Mouse (Mus musculus) kidney, adult 2 months (tissue): ENCODE data around the gene Saxo1. TPM values are rescaled to one million over a fixed set of nuclear protein-coding genes. Genes with fewer than 3 reads are reported as not detected.

Experiments
- DNase-seq: peaks from one replicate; pipeline ENCODE4 v3.0.0; 2021
- H3K27ac ChIP-seq: fragments of 200-500 bp; 2 replicates; pipeline ENCODE4 v1.5.1; 2012; ENCODE audit warnings: low read depth, low read length, control low read depth, inconsistent platforms; ENCODE audit not compliant: insufficient read depth
- H3K27me3 ChIP-seq: fragments of 200-500 bp; replicated peaks from 2 replicates; pipeline ENCODE4 v1.6.1; 2012; ENCODE audit warnings: mild to moderate bottlenecking, moderate library complexity, low read length, inconsistent platforms; ENCODE audit not compliant: control insufficient read depth, insufficient read depth
- H3K36me3 ChIP-seq: fragments of 200-500 bp; 2 replicates; pipeline ENCODE4 v1.6.1; 2012; ENCODE audit warnings: mild to moderate bottlenecking, moderate library complexity, low read length, inconsistent platforms; ENCODE audit not compliant: control insufficient read depth, insufficient read depth
- H3K4me1 ChIP-seq: fragments of 200-500 bp; 2 replicates; pipeline ENCODE4 v1.6.1; 2011; ENCODE audit warnings: low read length; ENCODE audit not compliant: control insufficient read depth, insufficient read depth
- H3K4me3 ChIP-seq: fragments of 200-500 bp; 2 replicates; pipeline ENCODE4 v1.5.1; 2011; ENCODE audit warnings: mild to moderate bottlenecking, low read depth, low read length, control low read depth; ENCODE audit not compliant: insufficient read depth
- CTCF ChIP-seq: fragments of 200-500 bp; conservative IDR thresholded peaks from 2 replicates; pipeline ENCODE4 v1.5.1; 2011; ENCODE audit warnings: low read depth, mild to moderate bottlenecking, control low read depth, low read length, moderate library complexity, mixed read lengths; ENCODE audit not compliant: insufficient read depth, insufficient read length
- POLR2A ChIP-seq: fragments of 200-500 bp; IDR thresholded peaks from one replicate; pipeline ENCODE4 v1.6.1; 2011; ENCODE audit warnings: low read depth, low read length, control low read depth
- WGBS: fragments of 180-500 bp; shearing (Covaris S2); methylation state at CpG from one replicate; pipeline ENCODE4 v1.1.7; 2018; 5-methylcytosine and 5-hydroxymethylcytosine counted together
- polyA plus RNA-seq: library from polyadenylated mRNA; depleted of rRNA; stranded (reverse); fragments of >200 nt; gene quantifications from 2 replicates; pipeline ENCODE4 v1.2.3, GENCODE M21; 2012

Saxo1 gene
- polyA plus RNA-seq, 1 experiment, result 0.05 TPM

DNA sequence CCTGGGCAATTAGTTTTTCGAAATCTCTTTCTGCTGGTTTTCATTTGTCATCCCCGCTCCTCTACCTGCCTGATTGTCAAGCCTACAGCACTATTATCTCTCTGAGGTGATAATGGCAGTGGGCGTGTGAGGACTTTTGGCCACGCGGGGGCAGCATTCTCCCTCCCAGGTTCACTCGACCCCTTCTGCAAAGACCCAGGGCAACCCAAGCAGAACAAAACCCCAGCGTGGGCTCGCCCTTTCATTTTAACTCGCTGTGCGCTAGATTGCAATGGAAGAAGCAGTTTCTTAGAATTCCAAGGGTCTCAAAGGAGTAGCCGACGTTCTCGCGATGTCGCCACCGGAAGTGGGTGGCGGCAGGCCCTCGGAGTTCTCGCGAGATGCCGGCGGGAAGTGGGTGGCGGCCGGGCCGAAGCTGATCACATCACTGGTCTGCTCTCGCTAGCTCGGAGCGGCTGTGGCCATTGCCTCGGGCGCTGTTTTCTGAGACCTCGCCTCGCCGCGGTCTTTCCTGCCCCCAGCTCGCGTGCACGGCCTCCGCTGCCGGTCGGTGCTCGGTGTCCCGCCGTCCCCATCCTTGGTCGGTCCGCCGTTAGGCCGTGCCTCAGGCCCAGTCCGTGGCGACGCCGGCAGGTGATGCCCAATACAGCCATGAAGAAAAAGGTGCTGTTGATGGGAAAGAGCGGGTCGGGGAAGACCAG, 17.3 kb upstream of the Saxo1 start, which contains the start of gene Rraga:
Gene Rraga (plus strand): TSS at position 386 of the 701 bp plus-strand sequence.
- peak; percentile 97 for DNase-seq
- Histone ChIP-seq H3K27ac (peak within 1 kb of the TSS; percentile 75), H3K4me3 (peak within 1 kb of the TSS; percentile 80), H3K4me1 (peaks cover 15% of the 10 kb centered on the region), H3K27me3 (no peaks in the 10 kb centered on the region), H3K36me3 (no peaks in the 10 kb centered on the region)
- under 1% methylated on average over 53 of the region's 53 CpGs for WGBS
- peak; percentile 89 for TF ChIP-seq POLR2A
- peak; percentile 74 for TF ChIP-seq CTCF

GRCm38 (mm10) chr4:86574939-86575282, 16.8 kb upstream of the Saxo1 start:
- DNase-seq, result no peak
- 11% methylated on average over 6 of the region's 6 CpGs for whole genome bisulfite sequencing
- peak overlapping the region; percentile 80 for H3K4me3 ChIP-seq

GRCm38 (mm10) chr4:86561061-86561460, 2.9 kb upstream of the Saxo1 start:
- no peak for DNase-seq
- no peaks in the 10 kb centered on the region for H3K4me1 ChIP-seq
- H3K27me3 ChIP-seq, result no peaks in the 10 kb centered on the region
- no peak overlapping the region for H3K4me3 ChIP-seq
- H3K36me3 ChIP-seq, result no peaks in the 10 kb centered on the region
- 100% methylated on average over 3 of the region's 3 CpGs for WGBS
- no peak overlapping the region for H3K27ac ChIP-seq
- TF ChIP-seq POLR2A (no peak), CTCF (no peak)

More at GRCm38 (mm10) chr4:86574939-86575282, 16.8 kb upstream of the Saxo1 start:
- TF ChIP-seq CTCF (no peak), POLR2A (no peak)
- no peaks in the 10 kb centered on the region for H3K36me3 ChIP-seq
- H3K27me3 ChIP-seq, result no peaks in the 10 kb centered on the region
- H3K27ac ChIP-seq, result peak overlapping the region; percentile 68
- peaks cover 15% of the 10 kb centered on the region for H3K4me1 ChIP-seq

- Histone ChIP-seq H3K27ac (no peak overlapping the region), H3K36me3 (no peaks in the 10 kb centered on the region), H3K27me3 (no peaks in the 10 kb centered on the region), H3K4me3 (no peak overlapping the region), H3K4me1 (no peaks in the 10 kb centered on the region)
- TF ChIP-seq CTCF (no peak), POLR2A (no peak)
- whole genome bisulfite sequencing, result 56% methylated on average over 4 of the region's 4 CpGs
- no peak for DNase-seq
Observed at GRCm38 (mm10) chr4:86559006-86559405, 878 bp upstream of the Saxo1 start.

DNA sequence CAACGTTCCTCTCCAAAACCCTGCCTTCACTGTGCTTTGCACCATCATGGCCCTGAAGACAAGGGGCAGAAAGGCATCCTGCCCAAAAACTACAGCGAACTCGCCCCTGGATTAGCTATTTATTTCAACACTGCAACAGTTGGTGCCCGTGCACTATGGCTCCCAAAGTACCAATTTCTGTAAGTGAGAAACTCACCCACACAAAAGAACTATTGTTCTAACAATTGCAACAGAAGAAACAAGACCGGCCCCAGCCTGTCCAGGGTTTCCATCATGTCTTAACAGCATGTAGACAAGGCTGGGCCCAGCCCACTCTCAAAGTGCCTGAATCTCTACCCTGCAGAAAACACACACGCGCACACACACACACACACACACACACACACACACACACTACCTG, 757 bp downstream of the Saxo1 start:
- Histone ChIP-seq H3K4me3 (no peak overlapping the region), H3K27ac (no peak overlapping the region), H3K4me1 (no peaks in the 10 kb centered on the region), H3K27me3 (no peaks in the 10 kb centered on the region), H3K36me3 (no peaks in the 10 kb centered on the region)
- WGBS, result 77% methylated on average over 7 of the region's 7 CpGs
- no peak for TF ChIP-seq POLR2A
- no peak for TF ChIP-seq CTCF
- DNase-seq, result no peak

- Histone ChIP-seq H3K36me3 (no peaks in the 10 kb centered on the region), H3K27me3 (no peaks in the 10 kb centered on the region; the same call in 1 of the 2 replicates), H3K4me1 (no peaks in the 10 kb centered on the region), H3K27ac (no peak overlapping the region), H3K4me3 (no peak overlapping the region)
- DNase-seq, result peak; percentile 28
- TF ChIP-seq CTCF (peak; percentile 31; the same call in 1 of the 2 replicates), POLR2A (no peak)
- 23% methylated on average over 6 of the region's 6 CpGs for WGBS
Observed at GRCm38 (mm10) chr4:86555035-86555707, 3.0 kb downstream of the Saxo1 start.

DNA sequence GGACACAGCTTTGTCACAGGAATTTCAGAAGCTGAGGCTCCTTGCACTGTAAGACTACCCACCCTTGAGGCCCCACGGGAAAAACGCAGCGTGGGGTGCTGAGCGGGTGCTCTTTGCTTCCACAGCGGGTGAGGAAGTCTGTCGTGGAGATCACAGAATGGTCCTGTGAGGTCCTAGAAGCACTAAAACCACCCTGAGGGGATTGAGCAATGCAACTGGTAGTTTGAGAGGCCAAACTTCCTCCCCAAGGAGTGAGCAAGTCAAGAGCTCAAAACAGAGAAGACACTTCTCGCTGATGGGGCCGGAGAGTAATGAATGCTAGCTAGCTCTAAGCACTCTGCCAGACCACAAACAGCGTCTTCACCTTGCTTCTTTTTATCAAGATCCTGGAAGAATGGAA, 9.8 kb downstream of the Saxo1 start:
- DNase-seq, result no peak
- H3K4me1 ChIP-seq, result no peaks in the 10 kb centered on the region
- WGBS, result 88% methylated on average over 9 of the region's 9 CpGs
- H3K27ac ChIP-seq, result no peak overlapping the region
- no peaks in the 10 kb centered on the region for H3K36me3 ChIP-seq
- TF ChIP-seq CTCF (no peak), POLR2A (no peak)
- no peak overlapping the region for H3K4me3 ChIP-seq
- H3K27me3 ChIP-seq, result no peaks in the 10 kb centered on the region; the same call in 1 of the 2 replicates
